8 mouse cellular contexts compared by ENCODE assay signal in the genomic region with DNA sequence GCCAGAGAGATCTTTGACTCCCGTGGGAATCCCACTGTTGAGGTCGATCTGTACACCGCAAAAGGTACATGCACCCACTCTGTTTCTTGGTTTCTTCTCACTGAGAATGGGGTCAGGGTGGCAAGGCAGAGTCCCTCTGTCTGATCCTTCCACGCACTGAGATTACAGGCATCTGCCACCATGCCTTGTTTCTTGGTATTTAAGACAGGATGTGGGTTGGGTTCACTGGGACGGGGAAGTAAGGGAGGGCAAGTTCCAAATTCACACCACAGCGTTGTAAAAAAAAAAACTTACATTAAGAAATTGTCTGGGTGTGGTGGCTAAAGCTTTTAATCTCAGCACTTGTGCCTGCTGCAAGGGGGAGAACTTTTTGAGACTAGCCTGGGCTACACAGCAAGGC. TPM values are rescaled to one million over a fixed set of nuclear protein-coding genes. Genes with fewer than 3 reads are reported as not detected.
DNase-seq lines count a peak whose midpoint lies in the region; ATAC-seq and TF ChIP-seq lines count a peak whose summit lies in the region.

No protein-coding gene starts in this region.

- H3K4me3 ChIP-seq in spleen, adult 2 months (ENCODE audit: extremely low read depth, insufficient read depth, insufficient read length) = no peak overlapping the region
- H3K4me3 ChIP-seq in forebrain, embryonic 16.5 days (replicated peaks; ENCODE audit: low read length) = no peak overlapping the region
- H3K4me3 ChIP-seq in liver, embryonic 16.5 days (ENCODE audit: low read depth, low read length) = peak overlapping the region; percentile 87; the same call in 1 of the 2 replicates

- no peak for ATAC-seq in forebrain, embryonic 16.5 days
- ATAC-seq in liver, embryonic 16.5 days (ENCODE audit: low read depth) = no peak
- no peak for ATAC-seq in erythroid progenitor cell, adult 5-6 weeks (replicated peaks; ENCODE audit: low FRiP score, poor library complexity, severe bottlenecking)

- DNase-seq in spleen, adult 2 months (ENCODE audit: low read depth in 1 of 2, low spot score in 2 of 2) = no peak
- no peak for DNase-seq in spleen, postnatal 10 days (ENCODE audit: low spot score in 2 of 2)
- peak; percentile 56 for DNase-seq in thymus, postnatal 14 days
- DNase-seq in cerebellum, postnatal 14 days = no peak
- no peak for DNase-seq in Muller cell, postnatal 12 days (ENCODE audit: inconsistent ontology term)

- no peak for TF ChIP-seq CTCF in spleen, adult 2 months (IDR thresholded peaks at IDR 0.05; ENCODE audit: extremely low read depth, insufficient read depth, insufficient read length, insufficient replicate concordance)

- peaks cover 31% of the 10 kb centered on the region for H3K36me3 ChIP-seq in spleen, adult 2 months (ENCODE audit: control insufficient read depth, insufficient read depth, low read length)
- peaks cover 14% of the 10 kb centered on the region for H3K36me3 ChIP-seq in forebrain, embryonic 16.5 days (ENCODE audit: control insufficient read depth, insufficient read depth)
- peaks cover 38% of the 10 kb centered on the region for H3K36me3 ChIP-seq in liver, embryonic 16.5 days (ENCODE audit: control insufficient read depth, insufficient read depth)

- H3K9ac ChIP-seq in forebrain, embryonic 16.5 days (replicated peaks; ENCODE audit: low read depth, low read length) = no peak overlapping the region
- H3K9ac ChIP-seq in liver, embryonic 16.5 days (ENCODE audit: low read depth, low read length) = no peak overlapping the region

- 21% methylated on average over 6 of the region's 6 CpGs for WGBS in spleen, adult 2 months
- 52% methylated on average over 6 of the region's 6 CpGs for WGBS in forebrain, embryonic 16.5 days
- 32% methylated on average over 6 of the region's 6 CpGs for WGBS in liver, embryonic 16.5 days (ENCODE audit: insufficient replicate concordance)

- no peaks in the 10 kb centered on the region for H3K27me3 ChIP-seq in spleen, adult 2 months (ENCODE audit: control insufficient read depth, insufficient read depth, low read length)
- no peaks in the 10 kb centered on the region for H3K27me3 ChIP-seq in forebrain, embryonic 16.5 days (replicated peaks; ENCODE audit: control insufficient read depth, insufficient read depth, low read length)
- no peaks in the 10 kb centered on the region for H3K27me3 ChIP-seq in liver, embryonic 16.5 days (ENCODE audit: control insufficient read depth, insufficient read depth, low read depth, low read length)

- no peaks in the 10 kb centered on the region for H3K9me3 ChIP-seq in forebrain, embryonic 16.5 days (ENCODE audit: control insufficient read depth, low read length)
- H3K9me3 ChIP-seq in liver, embryonic 16.5 days (replicated peaks; ENCODE audit: control insufficient read depth, low read length) = no peaks in the 10 kb centered on the region

- peaks cover 25% of the 10 kb centered on the region; the same call in 1 of the 2 replicates for H3K4me1 ChIP-seq in spleen, adult 2 months (ENCODE audit: control insufficient read depth, insufficient read depth, insufficient read length)
- H3K4me1 ChIP-seq in forebrain, embryonic 16.5 days (replicated peaks; ENCODE audit: control insufficient read depth, insufficient read depth, low read length) = peaks cover 39% of the 10 kb centered on the region
- peaks cover 51% of the 10 kb centered on the region for H3K4me1 ChIP-seq in liver, embryonic 16.5 days (ENCODE audit: control insufficient read depth, low read depth, low read length)

- peak overlapping the region; percentile 59 for H3K27ac ChIP-seq in spleen, adult 2 months (ENCODE audit: insufficient read depth, low read length)
- H3K27ac ChIP-seq in forebrain, embryonic 16.5 days (ENCODE audit: low read length) = no peak overlapping the region
- peak overlapping the region; percentile 41 for H3K27ac ChIP-seq in liver, embryonic 16.5 days (ENCODE audit: low read length)

- no peak for TF ChIP-seq POLR2A in spleen, adult 2 months (IDR thresholded peaks at IDR 0.05; ENCODE audit: low read depth, low read length)

- peak overlapping the region; percentile 79 for H3K4me2 ChIP-seq in forebrain, embryonic 16.5 days (ENCODE audit: low read length)
- H3K4me2 ChIP-seq in liver, embryonic 16.5 days (ENCODE audit: low read depth, low read length) = peak overlapping the region; percentile 95

RNA-seq across cellular contexts. Expression of gene Eno1, which starts 3.0 kb away (rescaled TPM):
- polyA plus RNA-seq in spleen, adult 2 months (2012; rRNA removed) = 120 and 224 TPM in 2 replicates
- 979 and 980 TPM in 2 replicates for polyA plus RNA-seq in forebrain, embryonic 16.5 days (2015; fragmentation: Nextera tagmentation; extraction: Ambion mirVana)
- 616 and 624 TPM in 2 replicates for polyA plus RNA-seq in liver, embryonic 16.5 days (2015; fragmentation: Nextera tagmentation; extraction: Ambion mirVana)
- total RNA-seq in erythroid progenitor cell, adult 5-6 weeks (2015; ENCODE audit: low replicate concordance) = 79.6 and 121 TPM in 2 replicates
- 21.2 and 44.2 TPM in 2 replicates for total RNA-seq in erythroid progenitor cell, adult 5-6 weeks (2017; ENCODE audit: low replicate concordance)

RNA-seq across cellular contexts. Expression of gene Car6, which starts 38.4 kb away (rescaled TPM):
- not detected in 2 replicates for polyA plus RNA-seq in spleen, adult 2 months (2012; rRNA removed)
- not detected in 2 replicates for polyA plus RNA-seq in forebrain, embryonic 16.5 days (2015; fragmentation: Nextera tagmentation; extraction: Ambion mirVana)
- not detected in 2 replicates for polyA plus RNA-seq in liver, embryonic 16.5 days (2015; fragmentation: Nextera tagmentation; extraction: Ambion mirVana)
- total RNA-seq in erythroid progenitor cell, adult 5-6 weeks (2015; ENCODE audit: low replicate concordance) = not detected in 2 replicates
- not detected in 2 replicates for total RNA-seq in erythroid progenitor cell, adult 5-6 weeks (2017; ENCODE audit: low replicate concordance)

RNA-seq across cellular contexts. Expression of gene Rere, which starts 41.9 kb away (rescaled TPM):
- 66.2 and 70.3 TPM in 2 replicates for polyA plus RNA-seq in spleen, adult 2 months (2012; rRNA removed)
- polyA plus RNA-seq in forebrain, embryonic 16.5 days (2015; fragmentation: Nextera tagmentation; extraction: Ambion mirVana) = 25.2 and 34.5 TPM in 2 replicates
- 5.7 and 6.8 TPM in 2 replicates for polyA plus RNA-seq in liver, embryonic 16.5 days (2015; fragmentation: Nextera tagmentation; extraction: Ambion mirVana)
- total RNA-seq in erythroid progenitor cell, adult 5-6 weeks (2015; ENCODE audit: low replicate concordance) = 24.9 and 31.0 TPM in 2 replicates
- 5.5 and 9.8 TPM in 2 replicates for total RNA-seq in erythroid progenitor cell, adult 5-6 weeks (2017; ENCODE audit: low replicate concordance)
